Mouse (Mus musculus): ENCODE data around the gene Fuz. TPM values are rescaled to one million over a fixed set of nuclear protein-coding genes. Genes with fewer than 3 reads are reported as not detected.

The Fuz gene
- polyA plus RNA-seq, 1 experiment = 52.8 TPM

DNA sequence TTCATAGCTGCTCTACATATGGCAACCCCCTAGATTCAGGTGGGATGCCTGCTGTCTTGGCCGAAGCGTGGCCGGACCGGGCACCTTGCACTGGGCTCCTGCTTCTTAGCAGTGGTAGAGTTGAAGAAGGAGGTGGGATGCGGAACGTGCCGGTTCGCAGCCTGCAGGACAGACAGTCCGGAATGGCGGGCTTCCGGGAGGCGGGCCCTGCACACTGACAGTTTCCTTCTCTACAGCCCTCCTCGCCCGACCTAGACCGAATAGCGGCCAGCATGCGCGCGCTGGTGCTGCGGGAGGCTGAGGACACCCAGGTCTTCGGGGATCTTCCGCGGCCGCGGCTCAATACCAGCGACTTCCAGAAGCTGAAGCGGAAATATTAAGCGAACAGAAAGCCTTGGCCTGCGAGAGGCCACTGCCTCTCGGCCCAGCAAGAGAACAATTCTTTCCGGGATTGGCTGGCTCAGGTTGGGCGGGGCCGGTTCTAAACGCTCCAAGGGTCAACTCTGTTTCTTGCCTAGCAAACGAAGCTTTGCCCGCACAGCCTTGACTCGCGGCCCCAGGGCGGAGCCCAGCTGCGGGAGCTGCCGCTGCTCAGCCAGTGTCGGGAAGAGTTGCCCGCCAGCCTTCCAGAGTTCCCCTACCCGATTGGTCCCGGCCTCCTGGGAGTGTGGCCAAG lies 41.4 kb upstream of the Fuz start:
- WGBS = under 1% methylated on average over 45 of the region's 45 CpGs
- no peaks in the 10 kb centered on the region for H3K36me3 ChIP-seq (ENCODE audit: control insufficient read depth, insufficient read depth, low read length)
- H3K27ac ChIP-seq (ENCODE audit: insufficient read depth, low read length) = peak overlapping the region; percentile 96
- TF ChIP-seq CTCF (IDR thresholded peaks at IDR 0.05; ENCODE audit: extremely low read depth, insufficient read depth, insufficient read length, insufficient replicate concordance) = no peak
- peak; percentile 38 for TF ChIP-seq POLR2A (IDR thresholded peaks at IDR 0.05; ENCODE audit: low read depth, low read length)
- no peaks in the 10 kb centered on the region for H3K27me3 ChIP-seq (ENCODE audit: control insufficient read depth, insufficient read depth, low read length)
- peak in 1 of 2 experiments; percentile 81 for DNase-seq (ENCODE audit: low read depth in 1 of 2, low spot score in 2 of 2)
- H3K4me3 ChIP-seq (ENCODE audit: extremely low read depth, insufficient read depth, insufficient read length) = peak overlapping the region; percentile 92
- peaks cover 23% of the 10 kb centered on the region; the same call in 1 of the 2 replicates for H3K4me1 ChIP-seq (ENCODE audit: control insufficient read depth, insufficient read depth, insufficient read length)

DNA sequence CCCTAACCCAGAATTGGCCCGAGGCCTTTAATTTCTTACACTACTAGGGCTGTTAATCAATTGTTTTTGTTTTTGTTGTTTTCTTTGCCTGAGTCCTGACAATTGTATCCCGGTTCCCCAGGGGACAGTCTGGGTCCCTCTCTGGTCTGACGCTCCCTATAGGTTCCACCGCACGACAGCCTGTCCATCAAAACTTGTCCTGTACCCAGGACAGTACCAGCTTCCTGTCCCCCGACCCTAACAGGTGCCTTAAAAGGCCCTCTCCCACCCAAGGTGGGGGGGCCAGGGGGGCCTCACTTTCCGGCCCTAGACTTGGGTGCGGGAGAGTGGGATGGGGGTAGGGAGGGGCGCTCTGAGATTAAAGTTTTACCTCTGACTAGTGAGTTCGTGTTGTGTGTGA lies 40.8 kb upstream of the Fuz start:
- 35% methylated on average over 10 of the region's 10 CpGs for WGBS
- TF ChIP-seq POLR2A (IDR thresholded peaks at IDR 0.05; ENCODE audit: low read depth, low read length) (no peak), CTCF (IDR thresholded peaks at IDR 0.05; ENCODE audit: extremely low read depth, insufficient read depth, insufficient read length, insufficient replicate concordance) (no peak)
- Histone ChIP-seq H3K4me1 (ENCODE audit: control insufficient read depth, insufficient read depth, insufficient read length) (peaks cover 23% of the 10 kb centered on the region; the same call in 1 of the 2 replicates), H3K4me3 (ENCODE audit: extremely low read depth, insufficient read depth, insufficient read length) (peak overlapping the region; percentile 92), H3K36me3 (ENCODE audit: control insufficient read depth, insufficient read depth, low read length) (no peaks in the 10 kb centered on the region), H3K27ac (ENCODE audit: insufficient read depth, low read length) (peak overlapping the region; percentile 96), H3K27me3 (ENCODE audit: control insufficient read depth, insufficient read depth, low read length) (no peaks in the 10 kb centered on the region)
- DNase-seq (ENCODE audit: low read depth in 1 of 2, low spot score in 2 of 2) = no peak

- WGBS = 35% methylated on average over 9 of the region's 9 CpGs
- Histone ChIP-seq H3K4me3 (ENCODE audit: extremely low read depth, insufficient read depth, insufficient read length) (no peak overlapping the region), H3K27me3 (ENCODE audit: control insufficient read depth, insufficient read depth, low read length) (no peaks in the 10 kb centered on the region), H3K4me1 (ENCODE audit: control insufficient read depth, insufficient read depth, insufficient read length) (peaks cover 16% of the 10 kb centered on the region; the same call in 1 of the 2 replicates), H3K36me3 (ENCODE audit: control insufficient read depth, insufficient read depth, low read length) (peaks cover under 1% of the 10 kb centered on the region; the same call in 1 of the 2 replicates), H3K27ac (ENCODE audit: insufficient read depth, low read length) (peak overlapping the region; percentile 78)
- no peak for TF ChIP-seq POLR2A (IDR thresholded peaks at IDR 0.05; ENCODE audit: low read depth, low read length)
- TF ChIP-seq CTCF (IDR thresholded peaks at IDR 0.05; ENCODE audit: extremely low read depth, insufficient read depth, insufficient read length, insufficient replicate concordance) = no peak
- no peak for DNase-seq (ENCODE audit: low read depth in 1 of 2, low spot score in 2 of 2)
These were observed 39.5 kb upstream of the Fuz start for GRCm38 (mm10) chr7:44856265-44856916.

- DNase-seq (ENCODE audit: low read depth in 1 of 2, low spot score in 2 of 2) = peak; percentile 60 to 73
- peaks cover 5% of the 10 kb centered on the region; the same call in 1 of the 2 replicates for H3K36me3 ChIP-seq (ENCODE audit: control insufficient read depth, insufficient read depth, low read length)
- peaks cover 16% of the 10 kb centered on the region; the same call in 1 of the 2 replicates for H3K4me1 ChIP-seq (ENCODE audit: control insufficient read depth, insufficient read depth, insufficient read length)
- peak within 1 kb of the TSS; percentile 78 for H3K27ac ChIP-seq (ENCODE audit: insufficient read depth, low read length)
- H3K27me3 ChIP-seq (ENCODE audit: control insufficient read depth, insufficient read depth, low read length) = no peaks in the 10 kb centered on the region
- H3K4me3 ChIP-seq (ENCODE audit: extremely low read depth, insufficient read depth, insufficient read length) = peak within 1 kb of the TSS; percentile 88
- under 1% methylated on average over 32 of the region's 32 CpGs for WGBS
- TF ChIP-seq POLR2A (IDR thresholded peaks at IDR 0.05; ENCODE audit: low read depth, low read length) (no peak; the same call in 1 of the 2 replicates), CTCF (IDR thresholded peaks at IDR 0.05; ENCODE audit: extremely low read depth, insufficient read depth, insufficient read length, insufficient replicate concordance) (no peak)
These were observed 38.8 kb upstream of the Fuz start, which contains the start of gene Pnkp for GRCm38 (mm10) chr7:44857042-44857552. TSS of gene Pnkp (plus strand) at chr7:44857139.

- no peak for DNase-seq (ENCODE audit: low read depth in 1 of 2, low spot score in 2 of 2)
- H3K27me3 ChIP-seq (ENCODE audit: control insufficient read depth, insufficient read depth, low read length) = no peaks in the 10 kb centered on the region
- TF ChIP-seq POLR2A (IDR thresholded peaks at IDR 0.05; ENCODE audit: low read depth, low read length) (no peak), CTCF (IDR thresholded peaks at IDR 0.05; ENCODE audit: extremely low read depth, insufficient read depth, insufficient read length, insufficient replicate concordance) (no peak)
- H3K4me3 ChIP-seq (ENCODE audit: extremely low read depth, insufficient read depth, insufficient read length) = peak overlapping the region; percentile 15; the same call in 1 of the 2 replicates
- H3K27ac ChIP-seq (ENCODE audit: insufficient read depth, low read length) = no peak overlapping the region
- peaks cover 16% of the 10 kb centered on the region; the same call in 1 of the 2 replicates for H3K4me1 ChIP-seq (ENCODE audit: control insufficient read depth, insufficient read depth, insufficient read length)
- WGBS = 38% methylated on average over 8 of the region's 8 CpGs
- peaks cover 8% of the 10 kb centered on the region; the same call in 1 of the 2 replicates for H3K36me3 ChIP-seq (ENCODE audit: control insufficient read depth, insufficient read depth, low read length)
These were observed 38.0 kb upstream of the Fuz start for GRCm38 (mm10) chr7:44857905-44858304.

DNA sequence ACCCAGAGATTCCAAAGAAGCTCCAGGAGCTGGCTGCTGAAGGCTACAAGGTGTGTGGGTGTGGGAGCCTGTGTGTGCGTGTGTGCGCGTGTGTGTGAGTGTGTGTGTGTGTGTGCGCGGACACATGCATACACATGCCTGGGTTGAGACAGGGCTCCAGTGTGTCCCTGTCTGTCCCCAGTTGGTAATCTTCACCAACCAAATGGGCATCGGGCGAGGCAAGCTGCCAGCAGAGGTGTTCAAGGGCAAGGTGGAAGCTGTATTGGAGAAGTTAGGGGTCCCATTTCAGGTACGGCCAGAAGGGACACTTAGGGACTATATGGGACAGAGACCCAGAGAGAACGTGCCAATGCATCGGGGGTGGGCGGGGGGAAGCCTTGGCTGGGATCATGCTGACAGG lies 36.0 kb upstream of the Fuz start:
- no peaks in the 10 kb centered on the region for H3K27me3 ChIP-seq (ENCODE audit: control insufficient read depth, insufficient read depth, low read length)
- TF ChIP-seq CTCF (IDR thresholded peaks at IDR 0.05; ENCODE audit: extremely low read depth, insufficient read depth, insufficient read length, insufficient replicate concordance) (no peak), POLR2A (IDR thresholded peaks at IDR 0.05; ENCODE audit: low read depth, low read length) (no peak)
- H3K36me3 ChIP-seq (ENCODE audit: control insufficient read depth, insufficient read depth, low read length) = peaks cover 23% of the 10 kb centered on the region
- H3K4me1 ChIP-seq (ENCODE audit: control insufficient read depth, insufficient read depth, insufficient read length) = peaks cover 9% of the 10 kb centered on the region; the same call in 1 of the 2 replicates
- DNase-seq (ENCODE audit: low read depth in 1 of 2, low spot score in 2 of 2) = no peak
- no peak overlapping the region for H3K4me3 ChIP-seq (ENCODE audit: extremely low read depth, insufficient read depth, insufficient read length)
- H3K27ac ChIP-seq (ENCODE audit: insufficient read depth, low read length) = no peak overlapping the region
- WGBS = 93% methylated on average over 11 of the region's 11 CpGs
